Mouse (Mus musculus) ES-Bruce4 (cell line): ENCODE measurements around the gene Fam229a.

Source experiments
- CTCF ChIP-seq: IDR thresholded peaks from one replicate; pipeline ENCODE4 v1.8.1; 2011; ENCODE audit warnings: low read depth, low read length
- EP300 ChIP-seq: IDR thresholded peaks from 2 replicates; pipeline ENCODE4 v1.6.1; 2011; ENCODE audit warnings: low read depth, low read length; ENCODE audit not compliant: insufficient read depth

GRCm38 (mm10) chr4:129511413-129512096 is 20.6 kb downstream of the Fam229a start:
- TF ChIP-seq CTCF (no peak), EP300 (no peak)
